Mouse (Mus musculus): ENCODE measurements around the gene Mfap1a.
A peak's percentile ranks its signal among the peaks of the same experiment; 100 is the strongest.
"Not testable (repeated sequence)": the region's sequence is repeated elsewhere in the genome, so short reads cannot be mapped to it uniquely, and the experiment has no call there.

The Mfap1a gene

GRCm38 (mm10) chr2:121474180-121474535 lies 32.3 kb downstream of the Mfap1a start:
- DNase-seq = no peak

GRCm38 (mm10) chr2:121473301-121474179 lies 32.9 kb downstream of the Mfap1a start, which contains the start of gene Mfap1b:
Gene Mfap1b (minus strand): TSS chr2:121474067.
- DNase-seq = peak; percentile 93

DNA sequence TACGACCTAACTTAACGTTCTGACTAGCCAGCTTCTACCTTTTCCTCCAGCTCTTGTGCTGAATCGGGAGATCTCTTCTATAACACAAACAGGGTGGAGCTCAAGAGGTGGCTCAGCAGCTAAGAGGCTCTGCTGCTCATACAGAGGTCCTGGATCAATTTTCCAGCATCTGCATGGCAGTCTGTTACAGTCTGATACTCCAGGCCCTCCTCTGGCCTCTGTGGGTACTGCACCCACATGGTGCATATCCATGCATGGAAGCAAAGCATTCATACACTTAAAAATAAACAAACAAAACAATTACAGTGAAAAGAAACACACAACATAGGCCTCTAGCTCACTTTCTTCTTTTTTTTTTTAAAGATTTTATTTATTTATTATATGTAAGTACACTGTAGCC lies 33.7 kb downstream of the Mfap1a start:
- DNase-seq = not testable (repeated sequence)

- DNase-seq = not testable (repeated sequence)
Measured at GRCm38 (mm10) chr2:121468982-121469381, 37.5 kb downstream of the Mfap1a start.

DNA sequence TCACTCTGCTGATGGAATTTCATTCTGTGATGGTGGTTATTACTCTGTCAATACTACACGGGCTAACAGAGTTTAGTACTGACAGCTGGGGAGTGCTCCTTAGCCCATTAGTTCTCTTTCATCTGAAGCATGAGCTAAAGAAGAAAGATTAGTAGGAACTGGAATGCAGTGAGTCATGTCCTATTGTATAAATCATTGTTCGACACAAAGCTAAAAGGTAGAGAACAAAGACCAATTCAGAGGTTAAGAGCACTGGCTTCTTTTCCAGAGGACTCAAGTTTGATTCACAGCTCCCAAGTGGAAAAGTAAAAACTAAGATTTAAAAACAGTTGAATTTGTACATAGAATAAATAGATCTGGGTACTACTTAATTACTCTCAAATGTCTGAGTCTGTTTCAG lies 46.4 kb downstream of the Mfap1a start:
- no peak for DNase-seq

DNA sequence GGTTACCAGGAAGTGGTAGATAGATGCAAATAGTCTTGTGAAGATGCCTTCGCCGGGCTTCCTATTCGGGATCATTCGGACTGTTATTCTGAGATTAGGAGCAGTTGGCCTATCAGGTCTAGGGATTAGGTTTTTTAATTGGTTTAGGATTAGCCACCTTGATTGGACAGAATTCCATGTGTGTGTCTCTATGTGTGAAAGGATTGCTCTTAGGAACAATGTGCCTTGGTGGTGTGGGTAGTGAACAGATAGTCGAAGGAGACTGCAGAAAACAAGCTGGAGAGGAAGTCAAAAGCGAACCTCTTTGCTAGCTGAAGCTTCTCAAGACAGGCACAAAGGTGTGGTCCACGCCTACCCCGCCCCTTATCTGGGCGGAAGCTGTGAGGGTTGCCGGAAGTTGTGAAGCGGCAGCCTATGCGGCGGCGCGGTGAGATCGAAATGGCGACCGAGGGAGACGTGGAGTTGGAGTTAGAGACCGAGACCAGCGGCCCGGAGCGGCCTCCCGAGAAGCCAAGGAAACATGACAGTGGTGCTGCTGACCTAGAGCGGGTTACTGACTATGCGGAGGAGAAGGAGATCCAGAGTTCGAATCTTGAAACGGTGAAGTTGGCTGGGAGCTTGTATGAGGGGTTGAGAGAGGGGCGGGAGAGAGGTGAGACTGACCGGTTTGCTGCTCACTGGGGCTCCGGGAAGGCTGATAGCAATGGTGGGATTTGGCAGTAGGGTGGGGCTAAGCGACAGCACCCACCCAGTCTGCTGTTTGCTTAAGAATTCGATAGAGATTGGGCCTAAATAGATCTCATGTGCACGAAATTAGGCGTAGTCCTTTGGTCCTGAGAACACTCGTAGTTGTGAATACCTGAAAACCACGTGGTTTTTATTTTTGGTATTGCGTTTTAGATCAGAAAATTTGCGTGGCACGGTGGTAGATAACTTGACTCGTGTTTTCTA lies 49.5 kb downstream of the Mfap1a start, which contains the start of gene Serinc4:
Gene Serinc4 (minus strand): TSS at position 90 of the 951 bp plus-strand sequence.
- peak; percentile 93 for DNase-seq

DNA sequence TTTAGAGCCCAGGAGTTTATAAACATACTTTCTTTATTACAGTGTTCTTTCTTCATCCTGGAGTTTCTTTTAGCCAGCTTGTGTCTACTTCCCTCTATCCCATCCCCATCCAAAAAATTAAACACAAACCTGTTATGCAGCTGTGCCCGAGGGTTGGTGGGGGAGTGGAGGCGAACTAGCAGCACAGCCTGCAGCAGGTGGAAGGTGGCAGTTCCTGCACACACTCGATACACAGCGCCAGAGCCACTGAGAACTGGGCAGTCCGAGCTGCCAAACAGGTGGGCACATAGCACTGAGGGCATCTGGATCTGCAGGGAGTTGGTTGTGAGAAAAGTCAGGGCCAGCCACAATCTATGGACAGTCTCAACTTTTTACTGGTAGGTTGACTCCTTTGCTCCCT lies 50.9 kb downstream of the Mfap1a start:
- no peak for DNase-seq

- no peak for DNase-seq
Measured at GRCm38 (mm10) chr2:121453917-121454316, 52.5 kb downstream of the Mfap1a start.

- no peak for DNase-seq
Measured at GRCm38 (mm10) chr2:121452990-121453389, 53.5 kb downstream of the Mfap1a start, which contains the start of gene Hypk. Gene Hypk (plus strand): TSS chr2:121453290.

- no peak for DNase-seq
Measured at GRCm38 (mm10) chr2:121452361-121452760, 54.1 kb downstream of the Mfap1a start.

DNA sequence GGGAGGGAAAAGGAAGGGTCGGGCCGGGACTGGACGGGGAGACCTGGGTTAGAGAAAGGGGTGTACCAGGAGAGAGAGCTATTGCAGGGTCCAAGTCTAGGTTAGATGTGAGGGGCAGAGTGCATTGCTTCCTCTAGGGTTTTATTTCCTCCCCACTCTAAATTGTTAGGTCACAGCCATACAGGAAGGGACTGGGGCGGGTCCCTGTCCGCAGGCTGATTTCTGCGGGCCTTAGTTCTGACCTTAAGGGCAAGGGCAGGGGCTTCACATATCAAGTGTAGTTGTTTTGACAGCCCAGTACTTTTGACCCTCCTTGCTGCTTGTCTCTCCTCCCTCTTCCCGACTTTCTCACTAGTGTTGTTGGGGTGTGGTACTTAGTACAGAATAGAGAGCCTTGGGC lies 56.4 kb downstream of the Mfap1a start:
- no peak for DNase-seq

DNA sequence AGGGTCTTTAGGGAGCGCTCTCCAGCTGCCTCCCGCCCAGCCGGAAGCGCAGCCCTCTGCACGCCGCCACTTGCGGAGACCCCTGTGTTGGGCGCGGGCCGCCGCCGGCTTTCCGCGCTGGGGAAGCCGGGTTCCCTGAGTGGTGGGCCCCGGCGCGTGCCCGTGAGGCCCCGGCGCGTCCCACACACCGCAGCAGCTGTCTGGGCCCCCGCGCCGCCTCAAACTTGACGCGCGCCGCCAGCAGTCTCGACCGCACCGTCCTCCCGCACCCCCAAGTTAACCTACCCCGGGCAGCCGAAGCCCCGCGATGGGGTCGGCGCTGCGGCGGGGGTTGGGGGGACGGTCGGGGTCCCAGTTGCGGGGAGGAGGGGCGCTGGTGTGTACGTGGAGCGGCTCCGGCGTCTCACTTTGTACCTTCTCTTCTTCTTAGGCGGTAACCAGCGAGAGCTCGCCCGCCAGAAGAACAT lies 56.9 kb downstream of the Mfap1a start:
- DNase-seq = no peak

DNA sequence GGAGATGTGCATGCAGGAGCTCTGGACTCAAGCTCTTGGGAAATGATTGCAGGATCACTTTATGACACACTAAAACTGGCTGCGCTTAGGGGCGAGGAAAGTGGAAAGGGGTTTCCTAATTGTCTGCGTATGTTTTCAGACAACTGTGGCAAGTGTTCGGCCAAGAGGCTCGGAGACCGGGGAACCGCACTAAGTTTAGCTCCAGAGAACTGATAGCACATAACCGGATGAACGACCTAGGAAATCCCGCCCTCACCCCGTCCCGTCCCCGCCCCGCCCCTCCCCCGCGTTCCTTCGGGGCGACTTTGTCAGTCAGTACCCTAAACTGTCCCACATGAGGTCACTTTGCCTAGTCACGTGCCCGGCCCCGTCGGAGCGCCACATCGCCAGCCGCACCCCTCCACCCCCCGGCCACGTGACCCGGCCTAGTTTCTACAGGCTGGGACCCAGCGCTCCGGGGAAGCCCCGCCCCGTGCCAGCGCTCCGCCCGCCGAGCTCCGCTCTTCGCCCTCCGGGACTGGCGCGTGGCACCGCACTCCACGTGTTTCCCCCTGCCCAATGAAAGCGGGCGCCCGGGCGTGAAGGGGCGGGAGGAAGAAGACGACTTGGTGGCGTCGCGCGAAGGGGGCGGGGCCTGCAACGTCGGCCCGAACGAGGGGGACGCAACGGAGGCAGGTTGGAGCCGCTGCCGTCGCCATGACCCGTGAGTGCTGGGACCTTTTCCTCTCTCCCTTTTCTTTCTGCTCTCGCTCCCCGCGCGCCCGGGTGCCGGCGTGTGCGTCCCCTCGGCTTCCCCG lies 57.5 kb downstream of the Mfap1a start, which contains the start of gene Serf2:
Gene Serf2 (plus strand): TSS at position 457 of the 797 bp plus-strand sequence.
- peak; percentile 99 for DNase-seq

DNA sequence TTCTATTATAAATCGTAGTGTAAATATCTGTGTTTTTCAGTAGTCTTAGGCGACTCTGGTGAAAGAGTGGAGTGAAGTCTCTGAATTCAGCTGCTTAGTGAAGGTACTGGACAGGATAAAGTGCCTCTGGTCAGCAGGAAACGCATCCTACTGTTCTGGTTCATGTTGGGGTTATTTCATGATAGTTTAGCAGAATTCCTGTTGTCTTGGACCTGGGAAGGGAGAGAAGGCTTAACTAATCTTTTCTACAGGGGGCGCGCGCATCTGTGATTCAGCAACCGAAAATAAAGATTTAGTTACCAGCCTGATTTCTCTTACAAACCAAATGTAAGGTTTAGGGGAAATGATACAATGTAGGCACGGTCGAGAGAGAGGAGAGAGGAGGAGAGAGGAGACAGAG lies 58.3 kb downstream of the Mfap1a start:
- DNase-seq = peak; percentile 68

DNA sequence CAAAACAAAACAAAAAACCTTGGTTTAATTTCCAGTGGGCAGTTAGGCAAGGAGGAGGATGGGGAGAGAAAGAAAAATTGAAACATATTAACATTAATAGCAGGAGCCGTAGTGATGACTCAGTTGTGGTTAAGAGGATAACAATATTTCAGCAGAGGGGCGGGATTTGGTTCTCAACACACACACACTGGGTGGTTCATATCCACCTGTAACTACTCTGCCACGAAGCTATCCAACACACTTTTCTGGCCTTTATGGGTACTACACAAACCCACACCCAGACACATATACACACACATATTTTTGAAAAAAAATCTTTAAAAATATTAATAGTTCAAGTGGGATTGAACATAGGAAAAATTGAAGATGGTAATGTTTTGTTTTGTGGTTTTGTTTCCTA lies 59.5 kb downstream of the Mfap1a start:
- no peak for DNase-seq

- no peak for DNase-seq
Measured at GRCm38 (mm10) chr2:121446506-121446905, 60.0 kb downstream of the Mfap1a start.

GRCm38 (mm10) chr2:121445117-121445516 lies 61.3 kb downstream of the Mfap1a start:
- no peak for DNase-seq

DNA sequence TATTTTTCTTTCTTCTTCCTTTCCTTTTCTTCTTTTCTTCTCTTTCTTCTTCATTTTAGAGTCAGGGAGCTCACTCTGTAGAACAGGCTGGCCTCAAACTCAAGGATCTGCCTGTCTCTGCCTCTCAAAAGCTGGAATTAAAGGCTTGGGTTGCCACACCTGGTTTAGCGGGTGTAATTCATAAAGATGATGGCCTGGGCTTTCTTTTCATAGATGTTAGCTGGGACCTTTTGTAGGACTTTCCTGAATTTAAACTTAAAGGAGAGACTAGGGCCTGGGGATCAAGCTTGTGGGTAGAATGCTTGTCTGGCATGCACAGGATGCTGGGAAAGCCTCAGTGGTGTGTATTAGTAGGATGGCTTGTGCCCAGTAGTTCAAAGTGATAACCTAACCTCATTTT lies 62.3 kb downstream of the Mfap1a start, which contains the start of gene Ell3:
Gene Ell3 (minus strand): TSS at position 101 of the 400 bp plus-strand sequence.
- DNase-seq = no peak

DNA sequence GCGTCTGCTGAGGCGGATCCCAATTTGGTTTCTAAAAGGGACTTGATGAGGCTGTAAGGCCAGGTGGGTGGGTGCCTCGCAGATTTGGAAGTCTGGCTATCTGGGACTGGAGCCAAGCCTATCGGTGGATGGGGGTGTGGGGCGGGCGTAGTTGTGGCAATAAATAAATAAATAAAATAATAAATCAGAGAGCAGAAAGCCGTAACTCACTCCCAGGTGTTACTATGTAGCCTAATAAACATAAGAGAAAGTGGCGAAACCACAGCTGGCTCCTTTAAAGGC lies 63.5 kb downstream of the Mfap1a start:
- DNase-seq = no peak

GRCm38 (mm10) chr2:121442259-121443067 lies 64.0 kb downstream of the Mfap1a start:
- peak; percentile 67 for DNase-seq

Data from embryo, embryonic 11 days (tissue).